Mouse (Mus musculus): Measurements from ENCODE around the gene Trim8. TPM values are rescaled to one million over a fixed set of nuclear protein-coding genes. Genes with fewer than 3 reads are reported as not detected.

Gene Trim8
- 22.4 and 36.0 TPM in 2 replicates for polyA plus RNA-seq (2012; rRNA removed)

DNA sequence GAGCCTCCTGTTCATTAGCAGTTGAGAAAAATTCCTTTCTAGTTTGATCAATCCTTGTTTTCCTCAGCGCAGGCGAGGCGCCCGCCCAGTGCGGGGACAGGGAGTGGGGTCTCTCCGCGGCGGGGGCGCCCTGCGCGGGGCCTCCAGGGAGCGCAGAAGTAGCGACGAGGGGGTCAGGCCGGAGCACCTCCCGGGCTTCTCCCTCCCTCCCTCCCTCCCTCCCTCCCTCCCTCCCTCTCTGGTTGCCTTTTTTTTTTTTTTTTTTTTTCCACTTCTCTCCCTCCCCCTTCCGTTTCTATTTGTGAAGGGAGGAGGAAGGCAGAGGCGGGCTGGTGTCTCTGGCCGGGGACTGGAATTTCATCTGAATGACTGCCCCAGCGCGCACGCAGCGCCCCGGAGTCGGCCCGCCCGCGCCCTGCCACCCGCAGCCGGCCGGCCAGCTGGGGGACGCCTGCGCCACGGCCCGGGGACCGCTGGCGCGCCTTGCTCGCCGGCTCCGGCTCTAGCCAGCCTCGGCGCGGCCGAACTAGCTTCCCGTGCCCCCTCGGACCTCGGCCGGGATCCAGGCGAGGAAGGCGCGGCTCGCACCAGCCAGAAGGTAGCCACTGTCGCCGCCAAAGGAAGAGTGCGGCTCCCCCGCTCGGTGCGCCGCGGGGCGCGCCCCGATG is at the start of gene Trim8:
Gene Trim8, plus strand, starts transcription at position 302 of the 668 bp plus-strand sequence.
- DNase-seq (ENCODE audit: low read depth), result no peak

DNA sequence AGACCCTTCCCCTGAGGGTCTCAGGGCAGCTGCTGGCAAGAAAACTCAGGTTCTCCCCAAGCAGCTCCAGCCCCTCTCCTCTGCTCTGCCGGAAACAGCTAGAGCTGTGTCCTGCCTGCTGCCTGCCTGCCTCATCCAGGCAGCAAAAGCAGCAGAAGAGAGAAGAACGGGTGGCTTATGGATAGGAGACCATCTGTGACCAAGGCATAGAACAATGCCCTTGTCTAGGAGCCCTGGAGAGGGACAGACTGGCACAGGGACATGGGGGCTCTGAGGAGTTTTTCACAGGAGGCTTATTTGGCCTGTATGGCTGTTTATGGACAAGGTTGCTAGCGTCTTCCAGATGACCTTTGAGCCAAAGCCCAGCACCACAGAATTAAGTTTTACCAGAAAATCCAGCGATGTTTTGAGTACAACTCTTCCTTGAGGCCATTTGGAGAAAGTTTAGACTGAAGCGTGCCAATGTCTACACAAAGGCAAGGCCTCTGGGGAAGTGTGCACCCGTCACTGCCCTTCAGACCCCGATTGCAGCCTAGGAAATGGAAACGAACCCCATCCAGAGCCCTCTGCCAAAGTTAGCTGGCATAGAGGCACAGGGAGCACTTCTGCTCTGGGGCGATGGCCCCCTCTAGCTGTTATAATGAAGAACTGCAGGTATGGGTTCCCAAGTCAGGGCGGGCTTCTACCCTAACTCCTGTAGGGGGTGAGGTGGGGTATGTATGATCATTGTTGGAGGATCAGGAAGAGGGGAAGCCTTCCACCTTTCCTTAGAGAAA is 49.3 kb upstream of the Trim8 start:
- no peak for DNase-seq (ENCODE audit: low read depth)

DNA sequence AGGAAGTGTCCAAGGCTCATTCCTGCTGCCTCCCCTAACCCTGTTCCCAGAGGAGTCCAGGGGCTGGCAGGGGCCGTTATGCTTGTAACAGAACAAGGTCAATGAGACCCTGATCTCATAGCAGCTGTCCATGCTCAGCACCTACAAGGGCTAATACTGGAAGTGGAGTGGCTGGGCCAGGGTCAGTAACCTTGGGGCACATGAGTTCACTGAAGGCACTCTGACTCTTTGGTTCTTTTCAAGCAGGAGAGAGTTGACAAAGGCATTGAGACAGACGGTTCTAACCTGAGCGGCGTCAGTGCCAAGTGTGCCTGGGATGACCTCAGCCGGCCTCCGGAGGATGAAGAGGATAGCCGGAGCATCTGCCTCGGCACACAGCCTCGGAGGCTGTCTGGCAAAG is 48.6 kb upstream of the Trim8 start:
- DNase-seq (ENCODE audit: low read depth), result no peak

DNA sequence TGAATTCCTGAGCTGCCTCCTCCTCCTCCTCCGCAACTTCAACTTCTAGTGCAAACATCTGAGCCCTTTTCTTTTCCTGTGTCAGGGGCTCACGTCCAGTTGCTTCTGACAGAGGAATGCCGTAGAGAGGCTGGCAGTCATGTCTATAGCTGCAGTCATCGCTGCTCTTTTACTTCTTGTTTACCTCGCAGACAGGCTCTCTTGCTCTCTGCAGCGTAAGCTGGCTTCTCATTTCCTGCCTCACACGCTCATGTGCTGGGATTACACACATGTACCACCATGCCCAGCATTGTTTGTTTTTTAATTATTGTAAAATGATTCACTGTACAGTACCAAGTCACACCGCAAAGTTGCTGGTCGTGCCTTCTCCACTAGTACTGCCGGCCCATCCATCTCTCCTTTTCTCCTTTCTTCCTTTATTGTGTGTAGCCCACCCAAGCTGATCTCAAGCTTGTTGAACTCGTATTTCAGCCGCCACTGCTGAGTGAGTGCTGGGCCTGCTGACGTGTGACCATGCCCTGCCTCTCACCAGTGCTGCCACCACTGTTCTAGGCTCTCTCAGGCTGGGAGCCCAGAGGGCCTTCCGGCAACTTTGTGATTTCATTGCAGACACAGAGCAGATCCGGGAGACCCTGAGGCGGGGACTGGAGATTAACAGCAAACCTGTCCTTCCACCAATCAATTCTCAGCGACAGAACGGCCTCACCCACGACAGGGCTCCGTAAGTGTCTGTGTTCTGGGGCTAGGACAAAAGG is 47.2 kb upstream of the Trim8 start:
- no peak for DNase-seq (ENCODE audit: low read depth)

DNA sequence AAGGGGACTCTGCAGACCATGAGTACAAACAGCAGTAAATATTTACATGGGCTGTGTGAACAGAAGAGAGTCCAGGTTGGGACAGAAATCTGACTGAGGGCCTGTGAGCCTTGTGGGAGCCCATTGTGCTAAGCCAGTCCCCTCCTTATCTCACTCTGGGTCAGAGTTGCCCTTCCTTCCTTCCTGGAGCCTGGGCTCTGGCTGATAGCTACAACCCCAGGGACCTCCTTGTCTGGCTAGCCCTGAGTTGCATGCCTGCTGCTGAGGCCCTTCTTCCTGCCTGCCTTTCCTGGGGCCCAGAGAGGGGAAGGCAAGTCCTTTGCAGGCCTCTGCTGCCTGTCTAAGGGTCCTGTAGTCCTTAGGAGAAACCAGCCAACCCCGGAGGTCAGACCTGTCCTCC is 46.5 kb upstream of the Trim8 start:
- DNase-seq (ENCODE audit: low read depth), result no peak

DNA sequence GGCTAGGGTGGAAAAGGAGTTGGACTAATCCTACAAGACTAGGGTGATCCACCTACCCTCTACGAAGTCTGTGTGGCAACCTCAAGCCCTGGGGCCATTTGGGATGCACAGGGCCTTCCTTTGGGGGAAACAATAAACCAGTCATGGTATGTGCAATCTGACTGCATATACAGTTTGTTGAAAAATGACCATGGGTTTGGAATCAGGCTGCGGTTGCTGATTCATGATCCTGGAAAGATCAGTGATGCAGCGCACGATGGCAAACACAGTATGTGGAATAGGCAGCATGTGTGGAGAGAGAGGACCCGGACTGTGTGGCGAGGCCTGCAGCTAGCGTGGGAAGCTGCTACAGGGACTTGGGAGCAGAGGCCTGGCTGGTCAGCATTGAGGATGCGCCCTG is 45.9 kb upstream of the Trim8 start:
- DNase-seq (ENCODE audit: low read depth), result no peak

DNA sequence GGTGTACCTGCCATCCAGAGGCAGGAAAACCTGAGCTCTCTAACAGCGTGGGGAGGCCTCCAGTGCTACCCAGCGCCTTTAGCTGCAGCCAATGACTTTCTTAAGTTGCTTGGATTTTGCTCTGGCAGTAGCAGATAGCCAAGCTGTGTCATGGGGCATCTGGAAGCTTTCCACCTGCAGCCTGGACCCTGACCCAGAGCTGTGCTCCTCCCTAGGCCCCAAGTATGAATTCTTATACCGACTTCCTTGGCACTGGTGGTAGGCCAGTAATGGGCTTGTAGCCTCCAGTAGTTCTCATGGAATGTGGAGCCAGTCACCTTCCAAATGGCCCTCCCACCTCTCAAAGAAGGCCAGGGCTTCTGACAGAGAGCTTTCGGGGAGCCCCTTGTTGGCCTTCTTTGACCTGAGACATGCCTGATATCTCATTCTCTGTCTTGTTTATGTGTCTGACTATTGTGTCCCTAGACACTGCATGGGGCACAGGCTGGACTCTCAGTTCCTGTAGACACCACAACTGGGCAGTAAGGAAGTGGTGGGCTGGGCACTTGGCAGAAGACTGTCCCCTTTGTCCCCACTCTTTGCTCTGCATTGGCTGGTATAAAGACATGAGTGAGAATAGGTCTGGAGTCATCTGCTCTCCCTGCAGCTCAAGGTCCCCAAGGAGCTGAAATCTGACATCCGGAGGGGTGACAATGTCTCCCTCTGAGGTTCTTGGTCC is 45.3 kb upstream of the Trim8 start:
- no peak for DNase-seq (ENCODE audit: low read depth)

DNA sequence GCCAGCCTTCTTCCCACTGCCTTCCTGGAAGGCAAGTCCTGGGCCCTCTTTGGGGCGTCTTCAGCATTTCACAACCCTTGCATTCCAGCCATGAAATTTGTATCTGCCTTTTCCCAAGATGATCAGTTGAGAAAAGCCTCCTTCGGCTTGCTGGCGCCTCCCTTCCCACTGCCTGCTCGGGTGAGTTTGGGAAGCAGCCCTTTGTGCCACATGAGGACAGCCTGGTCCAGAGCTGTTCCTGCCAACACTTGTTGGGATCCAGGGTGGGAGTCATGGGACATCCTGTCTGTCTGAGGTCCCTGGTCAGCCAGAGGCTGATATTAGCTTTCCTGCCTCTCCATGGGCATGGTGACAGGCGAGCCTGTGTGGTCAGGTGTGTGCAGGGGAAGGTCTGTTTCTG is 43.7 kb upstream of the Trim8 start:
- DNase-seq (ENCODE audit: low read depth), result no peak

DNA sequence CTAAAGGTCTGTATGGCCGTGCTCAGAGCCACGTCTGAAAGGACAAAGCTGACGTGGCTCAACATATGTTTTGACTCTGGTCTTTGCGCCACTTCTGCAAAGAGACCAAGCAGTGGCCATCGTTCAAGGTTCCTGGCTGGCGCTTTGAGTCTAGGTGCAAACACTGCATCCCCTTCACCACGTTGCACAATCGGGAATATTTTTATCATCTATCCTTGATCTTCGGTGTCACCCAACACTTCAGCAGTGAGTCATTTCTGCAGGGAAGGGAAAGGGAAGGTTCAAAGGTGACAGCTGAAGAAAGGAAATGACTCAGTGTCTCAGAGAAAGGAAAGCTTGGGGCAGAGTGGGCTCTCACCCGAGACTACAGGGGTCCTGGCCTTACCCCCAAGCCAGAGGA is 42.2 kb upstream of the Trim8 start:
- DNase-seq (ENCODE audit: low read depth), result no peak

DNA sequence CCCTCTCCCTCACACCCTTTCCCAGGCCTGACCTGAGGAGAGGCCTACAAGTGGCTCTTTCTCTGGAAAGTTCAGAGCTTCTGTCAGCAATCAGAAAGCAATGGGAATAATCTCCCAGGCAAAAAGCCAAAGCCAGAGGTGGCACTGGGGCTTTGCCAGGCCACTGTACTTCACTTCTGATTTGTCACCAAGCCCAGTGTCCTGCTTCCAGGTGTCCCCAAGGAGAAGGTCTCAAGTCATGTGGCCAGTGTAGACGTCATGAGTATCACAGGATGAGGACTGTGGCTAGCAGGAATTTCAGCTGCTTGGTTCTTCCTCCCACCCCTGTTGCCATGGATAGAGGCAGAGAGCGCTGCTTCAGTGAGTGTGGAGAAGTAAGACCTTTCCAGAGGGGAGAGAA is 41.6 kb upstream of the Trim8 start:
- DNase-seq (ENCODE audit: low read depth), result no peak

DNA sequence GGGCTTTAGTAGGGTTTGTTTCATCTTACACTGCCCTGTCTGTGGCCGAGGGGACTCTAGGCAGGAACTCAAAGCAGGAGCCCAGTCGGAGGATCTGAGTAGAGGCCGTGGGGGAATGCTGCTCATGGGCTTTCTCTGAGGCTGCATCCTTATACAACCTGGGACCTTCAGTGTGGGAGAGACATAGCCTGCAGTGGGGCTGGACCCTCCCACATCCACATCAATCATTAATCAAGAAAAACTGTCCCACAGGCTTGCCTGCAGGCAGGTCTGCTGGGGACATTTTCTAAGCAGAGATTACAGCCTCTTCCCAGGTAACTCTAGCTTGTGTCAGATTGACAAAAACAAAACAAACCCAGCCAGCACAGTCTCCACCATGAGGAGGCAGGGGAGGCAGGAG is 38.9 kb upstream of the Trim8 start:
- no peak for DNase-seq (ENCODE audit: low read depth)

DNA sequence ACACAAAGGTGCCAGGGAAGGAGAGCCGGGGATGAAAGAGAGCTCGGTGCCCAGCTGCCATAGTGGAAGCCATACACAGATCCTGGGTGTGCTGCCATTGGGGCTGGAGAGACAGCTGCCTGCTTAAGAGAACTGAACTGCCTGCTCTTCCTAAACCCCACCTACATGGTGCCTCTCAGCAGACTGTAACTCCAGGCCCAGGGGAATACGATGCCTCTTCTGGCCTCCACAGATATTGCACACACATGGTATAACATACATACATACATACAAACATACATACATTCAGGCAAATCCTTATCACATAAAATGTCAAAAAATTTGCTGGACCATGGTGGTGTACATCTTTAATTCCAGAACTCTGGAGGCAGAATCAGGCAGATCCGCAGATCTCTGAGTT is 38.1 kb upstream of the Trim8 start:
- DNase-seq (ENCODE audit: low read depth), result no peak

DNA sequence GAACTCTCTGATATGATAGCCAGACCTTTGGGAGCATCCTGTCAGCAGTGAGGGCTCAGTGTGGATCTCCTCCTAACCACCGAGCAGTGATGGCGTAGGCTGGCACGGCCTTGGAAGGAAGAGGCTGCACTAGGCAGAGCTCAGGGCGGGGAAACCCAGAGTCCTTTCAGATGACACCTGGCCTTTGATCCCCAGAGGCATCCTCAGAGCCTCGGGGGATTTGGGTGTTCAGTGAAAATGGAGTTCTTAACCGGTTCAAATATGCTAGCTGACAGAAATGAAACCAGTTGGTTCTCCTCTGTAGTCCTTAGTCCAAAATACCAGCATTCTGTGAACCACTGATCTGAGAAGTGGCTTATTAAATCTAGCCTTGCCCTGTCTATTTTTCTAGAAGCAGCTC is 35.3 kb upstream of the Trim8 start:
- DNase-seq (ENCODE audit: low read depth), result no peak

DNA sequence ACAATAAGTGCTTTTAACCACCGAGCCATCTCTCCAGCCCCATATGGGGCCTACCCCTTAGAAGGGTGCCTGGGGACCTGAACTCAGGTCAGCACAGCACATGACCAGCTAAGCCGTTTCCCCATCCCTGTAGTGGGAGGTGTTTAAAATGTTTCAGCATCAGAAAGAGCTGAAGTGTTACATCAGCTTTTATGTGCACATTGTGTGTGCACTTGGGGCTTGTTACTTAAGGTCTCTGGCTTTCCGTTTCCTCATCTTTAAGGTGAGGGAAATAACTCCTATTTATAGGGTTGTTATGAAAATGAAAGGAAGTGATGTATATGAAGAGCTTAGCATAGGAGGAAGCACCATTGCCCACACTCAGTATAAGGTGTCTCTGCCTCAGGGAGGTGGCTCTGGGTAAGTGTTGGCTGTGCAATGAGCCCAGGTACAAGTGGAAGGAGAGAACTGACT is 34.4 kb upstream of the Trim8 start:
- DNase-seq (ENCODE audit: low read depth), result no peak

DNA sequence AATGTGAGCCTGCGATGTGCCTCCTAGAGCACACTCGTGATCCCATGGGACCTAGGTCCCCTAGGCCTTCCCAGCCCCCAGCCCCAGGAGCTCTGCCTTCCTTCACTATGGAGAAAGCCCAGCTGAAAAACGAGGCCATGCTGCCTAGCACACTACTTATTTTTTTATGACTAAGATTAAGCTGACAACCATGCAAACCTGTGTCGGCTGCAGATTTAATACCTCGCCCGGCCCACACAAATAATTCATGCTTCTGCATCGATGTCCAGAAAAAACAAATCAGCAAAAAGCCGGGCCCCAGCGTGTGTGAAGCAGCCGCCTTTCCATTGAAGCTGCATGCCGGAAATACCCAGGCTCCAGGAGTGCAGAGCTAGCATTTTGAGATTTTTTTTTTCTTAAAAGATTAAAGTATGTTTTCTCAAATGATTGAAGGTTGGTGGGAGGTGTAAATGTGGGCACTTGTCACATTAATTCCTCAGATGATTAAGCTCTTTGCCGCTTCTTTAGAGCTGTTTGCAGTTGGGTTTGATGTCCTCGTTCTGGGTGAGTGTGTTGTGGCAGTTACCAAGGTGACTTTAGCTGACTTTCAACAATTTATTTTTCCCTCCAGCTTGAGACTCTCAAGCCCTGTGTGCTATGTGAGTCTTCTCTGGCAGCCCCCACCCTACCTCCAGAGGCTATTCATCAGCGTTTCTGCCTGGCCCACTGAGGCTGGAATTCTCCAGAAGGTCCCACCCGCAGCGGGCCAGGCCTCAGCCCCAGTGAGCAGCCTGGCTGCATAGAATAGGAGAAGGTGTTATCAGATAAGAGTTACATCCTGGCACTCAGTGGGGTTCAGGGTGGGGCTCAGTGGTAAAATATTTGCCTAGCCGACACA is 30.9 kb upstream of the Trim8 start:
- no peak for DNase-seq (ENCODE audit: low read depth)

DNA sequence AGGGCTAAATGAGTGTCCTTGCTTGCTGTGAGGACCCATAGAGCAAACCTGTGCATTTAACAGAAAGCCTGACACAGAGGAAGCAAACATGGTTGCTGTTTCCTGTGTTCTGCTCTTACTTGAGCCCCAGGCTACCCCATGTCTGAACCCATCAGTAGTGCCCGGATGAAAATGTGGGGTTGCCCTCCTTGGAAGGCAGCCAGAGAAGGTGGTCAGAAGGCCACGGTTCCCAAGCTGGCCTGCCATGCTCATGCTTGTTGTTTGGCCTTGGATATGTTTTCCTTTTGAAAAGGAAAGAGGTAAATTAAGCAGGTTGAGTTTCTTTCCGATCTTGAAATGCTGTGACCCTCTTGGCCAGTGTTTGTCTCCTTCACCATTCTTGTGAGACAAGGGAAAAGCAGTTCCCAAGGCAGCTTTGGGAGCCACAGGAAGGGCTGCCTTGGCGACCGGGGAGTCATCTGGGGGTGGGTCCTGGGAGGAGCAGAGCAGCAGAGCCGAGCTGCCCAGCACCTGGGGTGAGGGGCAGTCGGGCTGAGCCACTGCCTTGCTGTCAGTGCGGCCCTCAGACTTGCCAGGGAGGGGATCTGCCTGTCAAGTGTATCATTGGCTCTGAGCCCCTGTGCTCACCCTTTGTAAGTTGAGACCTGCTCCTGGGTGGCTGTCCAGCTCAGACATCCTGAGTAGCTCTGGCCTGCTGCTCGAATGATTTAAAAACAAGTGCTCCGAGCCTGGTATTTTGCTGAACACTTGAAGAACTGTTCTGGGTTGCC is 30.0 kb upstream of the Trim8 start:
- no peak for DNase-seq (ENCODE audit: low read depth)

DNA sequence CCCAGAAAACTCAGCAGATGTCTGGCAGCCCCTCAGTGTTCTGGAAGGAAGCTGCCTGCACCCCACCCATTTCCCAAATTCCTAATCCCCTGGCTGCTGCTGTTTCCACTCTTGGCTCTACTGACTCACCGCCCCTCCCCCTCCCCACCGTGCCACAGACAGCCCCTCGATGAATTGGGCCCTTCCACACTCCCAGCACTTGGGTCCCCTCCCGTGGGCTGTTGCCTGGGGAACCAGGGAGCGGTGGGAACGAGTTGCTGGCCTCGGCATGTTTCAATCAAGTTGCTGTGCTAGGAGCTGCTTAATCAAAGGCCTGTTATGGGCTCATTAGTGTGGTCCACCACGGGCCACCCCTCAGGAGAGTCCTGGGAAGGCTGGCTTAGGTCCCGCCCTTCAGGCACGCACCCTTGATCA is 24.1 kb upstream of the Trim8 start:
- no peak for DNase-seq (ENCODE audit: low read depth)

DNA sequence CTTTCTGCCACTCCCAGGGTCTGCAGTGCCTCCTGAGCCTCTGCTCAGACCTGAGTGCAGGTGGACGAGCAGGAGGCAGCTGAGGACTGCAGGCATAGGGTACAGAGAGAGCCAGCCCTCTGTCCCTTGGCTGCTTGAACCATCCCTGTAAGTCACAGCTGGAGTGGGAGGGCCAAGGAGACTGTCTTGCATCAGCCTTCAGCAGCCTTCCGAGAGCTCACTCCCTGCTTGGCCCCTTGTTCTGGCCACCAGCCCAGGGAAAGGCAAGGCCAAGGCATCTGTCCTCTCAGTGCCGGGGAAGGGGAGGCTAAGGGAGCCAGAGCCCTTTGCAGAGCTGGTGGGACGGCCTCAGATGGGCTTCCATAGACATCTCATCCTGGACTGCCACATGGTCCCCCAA is 23.3 kb upstream of the Trim8 start:
- DNase-seq (ENCODE audit: low read depth), result no peak

DNA sequence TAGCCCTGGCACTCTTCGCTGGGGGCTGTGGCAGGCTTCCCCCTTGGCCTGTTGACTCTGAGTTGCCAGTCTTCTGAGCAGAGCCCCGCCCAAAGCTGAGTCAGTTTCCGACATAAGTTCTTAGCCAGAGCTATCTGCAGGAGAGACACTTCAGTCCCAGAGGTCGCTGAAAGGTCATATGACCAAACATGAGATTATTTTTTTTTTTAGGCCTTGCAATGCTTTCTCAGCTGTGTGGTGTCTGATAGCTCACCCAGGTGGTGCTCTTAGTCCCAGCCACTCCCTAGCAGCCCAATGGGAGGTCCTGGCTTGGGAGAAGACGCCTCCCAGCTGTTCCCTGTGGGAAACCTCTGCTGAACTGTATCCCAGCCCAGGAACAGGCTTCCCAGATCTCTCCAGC is 22.7 kb upstream of the Trim8 start:
- no peak for DNase-seq (ENCODE audit: low read depth)
